Mouse (Mus musculus): ENCODE results near the gene Nubpl. TPM values are rescaled to one million over a fixed set of nuclear protein-coding genes. Genes with fewer than 3 reads are reported as not detected.

The Nubpl gene
- total and polyA plus RNA-seq, 2 experiments from 2014 or later = 3.6 to 6.9 TPM

- no peaks in the 10 kb centered on the region for H3K9me3 ChIP-seq (ENCODE audit: low read length)
- no peaks in the 10 kb centered on the region for H3K36me3 ChIP-seq (ENCODE audit: insufficient read depth, low read length)
- H3K27ac ChIP-seq (ENCODE audit: low read depth, low read length) = no peak overlapping the region
- no peak for TF ChIP-seq CTCF (IDR thresholded peaks at IDR 0.05)
- no peaks in the 10 kb centered on the region for H3K4me1 ChIP-seq (ENCODE audit: insufficient read depth, low read length)
- 93% methylated on average over 9 of the region's 9 CpGs for WGBS
- no peak overlapping the region for H3K4me2 ChIP-seq (ENCODE audit: low read depth, low read length, poor library complexity, severe bottlenecking)
- H3K27me3 ChIP-seq (ENCODE audit: insufficient read depth, low read length) = no peaks in the 10 kb centered on the region
- ATAC-seq (ENCODE audit: low FRiP score) (no peak), DNase-seq (ENCODE audit: low spot score) (no peak)
- H3K4me3 ChIP-seq (ENCODE audit: low read depth, low read length) = no peak overlapping the region
- H3K9ac ChIP-seq (replicated peaks; ENCODE audit: low read length, poor library complexity, severe bottlenecking) = no peak overlapping the region
These were observed 149.9 kb downstream of the Nubpl start for GRCm38 (mm10) chr12:52247438-52247837.

DNA sequence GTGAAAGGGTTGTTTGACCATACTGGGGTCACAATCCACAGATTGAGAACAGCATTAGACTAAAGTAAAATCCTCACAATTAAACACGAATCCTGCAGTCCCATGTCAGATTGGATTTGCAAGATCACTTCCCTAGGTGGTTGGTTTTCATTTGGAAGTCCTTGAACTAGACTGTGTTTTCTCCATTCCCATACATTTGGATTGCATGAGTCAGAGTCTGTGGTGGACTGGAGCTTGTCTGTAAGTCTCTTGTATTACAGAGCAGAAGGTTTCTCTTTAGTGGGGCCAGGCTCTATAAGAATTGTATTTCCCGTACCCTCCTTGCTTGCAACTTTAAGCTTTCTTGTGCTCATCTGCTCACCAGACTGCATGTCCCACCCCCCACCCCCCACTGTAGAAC is 151.0 kb downstream of the Nubpl start:
- DNase-seq (ENCODE audit: low spot score) = no peak
- Histone ChIP-seq H3K4me2 (ENCODE audit: low read depth, low read length, poor library complexity, severe bottlenecking) (no peak overlapping the region), H3K36me3 (ENCODE audit: insufficient read depth, low read length) (no peaks in the 10 kb centered on the region), H3K4me3 (ENCODE audit: low read depth, low read length) (no peak overlapping the region), H3K4me1 (ENCODE audit: insufficient read depth, low read length) (no peaks in the 10 kb centered on the region), H3K9me3 (ENCODE audit: low read length) (no peaks in the 10 kb centered on the region), H3K27ac (ENCODE audit: low read depth, low read length) (no peak overlapping the region), H3K27me3 (ENCODE audit: insufficient read depth, low read length) (no peaks in the 10 kb centered on the region), H3K9ac (replicated peaks; ENCODE audit: low read length, poor library complexity, severe bottlenecking) (no peak overlapping the region)
- ATAC-seq (ENCODE audit: low FRiP score) = no peak
- TF ChIP-seq CTCF (IDR thresholded peaks at IDR 0.05) = no peak
- 94% methylated on average over 2 of the region's 2 CpGs for WGBS

DNA sequence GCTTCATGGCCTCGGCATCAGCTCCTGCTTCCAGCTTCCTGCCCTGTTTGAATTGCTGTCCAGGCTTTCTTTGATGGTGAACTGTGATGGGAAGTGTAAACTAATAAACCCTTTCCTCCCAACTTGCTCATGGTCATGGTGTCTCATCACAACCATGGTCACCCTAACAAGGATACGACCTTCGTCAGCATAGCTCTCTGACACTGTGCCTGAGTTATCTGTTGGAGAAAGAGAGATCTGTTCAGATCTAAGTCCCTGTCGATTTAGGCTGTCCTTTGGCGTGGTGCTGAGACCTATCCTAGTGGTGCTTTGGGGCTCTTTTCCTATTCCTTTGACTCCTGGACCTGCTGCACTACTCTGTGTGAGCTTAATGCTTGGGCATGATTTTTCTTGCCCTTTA is 156.6 kb downstream of the Nubpl start:
- Histone ChIP-seq H3K9ac (replicated peaks; ENCODE audit: low read length, poor library complexity, severe bottlenecking) (no peak overlapping the region), H3K9me3 (ENCODE audit: low read length) (no peaks in the 10 kb centered on the region), H3K36me3 (ENCODE audit: insufficient read depth, low read length) (no peaks in the 10 kb centered on the region), H3K4me1 (ENCODE audit: insufficient read depth, low read length) (no peaks in the 10 kb centered on the region), H3K27me3 (ENCODE audit: insufficient read depth, low read length) (no peaks in the 10 kb centered on the region), H3K4me2 (ENCODE audit: low read depth, low read length, poor library complexity, severe bottlenecking) (no peak overlapping the region), H3K27ac (ENCODE audit: low read depth, low read length) (no peak overlapping the region), H3K4me3 (ENCODE audit: low read depth, low read length) (no peak overlapping the region)
- TF ChIP-seq CTCF (IDR thresholded peaks at IDR 0.05) = no peak
- DNase-seq (ENCODE audit: low spot score) (no peak), ATAC-seq (ENCODE audit: low FRiP score) (no peak)
- 94% methylated on average over 5 of the region's 5 CpGs for WGBS

- no peak for ATAC-seq (ENCODE audit: low FRiP score)
- Histone ChIP-seq H3K4me3 (ENCODE audit: low read depth, low read length) (no peak overlapping the region), H3K9me3 (ENCODE audit: low read length) (no peaks in the 10 kb centered on the region), H3K27ac (ENCODE audit: low read depth, low read length) (no peak overlapping the region), H3K4me2 (ENCODE audit: low read depth, low read length, poor library complexity, severe bottlenecking) (no peak overlapping the region), H3K27me3 (ENCODE audit: insufficient read depth, low read length) (no peaks in the 10 kb centered on the region), H3K36me3 (ENCODE audit: insufficient read depth, low read length) (no peaks in the 10 kb centered on the region), H3K9ac (replicated peaks; ENCODE audit: low read length, poor library complexity, severe bottlenecking) (no peak overlapping the region), H3K4me1 (ENCODE audit: insufficient read depth, low read length) (no peaks in the 10 kb centered on the region)
- WGBS = 58% methylated on average over 2 of the region's 2 CpGs
- no peak for DNase-seq (ENCODE audit: low spot score)
- TF ChIP-seq CTCF (IDR thresholded peaks at IDR 0.05) = no peak
These were observed 170.6 kb downstream of the Nubpl start for GRCm38 (mm10) chr12:52268131-52268530.

- DNase-seq (ENCODE audit: low spot score) (no peak), ATAC-seq (ENCODE audit: low FRiP score) (no peak)
- Histone ChIP-seq H3K4me1 (ENCODE audit: insufficient read depth, low read length) (no peaks in the 10 kb centered on the region), H3K36me3 (ENCODE audit: insufficient read depth, low read length) (no peaks in the 10 kb centered on the region), H3K27ac (ENCODE audit: low read depth, low read length) (no peak overlapping the region), H3K4me2 (ENCODE audit: low read depth, low read length, poor library complexity, severe bottlenecking) (no peak overlapping the region), H3K4me3 (ENCODE audit: low read depth, low read length) (no peak overlapping the region), H3K9ac (replicated peaks; ENCODE audit: low read length, poor library complexity, severe bottlenecking) (no peak overlapping the region), H3K9me3 (ENCODE audit: low read length) (no peaks in the 10 kb centered on the region), H3K27me3 (ENCODE audit: insufficient read depth, low read length) (no peaks in the 10 kb centered on the region)
- 83% methylated on average over 1 of the region's 1 CpGs for WGBS
- no peak for TF ChIP-seq CTCF (IDR thresholded peaks at IDR 0.05)
These were observed 175.3 kb downstream of the Nubpl start for GRCm38 (mm10) chr12:52272828-52273227.

DNA sequence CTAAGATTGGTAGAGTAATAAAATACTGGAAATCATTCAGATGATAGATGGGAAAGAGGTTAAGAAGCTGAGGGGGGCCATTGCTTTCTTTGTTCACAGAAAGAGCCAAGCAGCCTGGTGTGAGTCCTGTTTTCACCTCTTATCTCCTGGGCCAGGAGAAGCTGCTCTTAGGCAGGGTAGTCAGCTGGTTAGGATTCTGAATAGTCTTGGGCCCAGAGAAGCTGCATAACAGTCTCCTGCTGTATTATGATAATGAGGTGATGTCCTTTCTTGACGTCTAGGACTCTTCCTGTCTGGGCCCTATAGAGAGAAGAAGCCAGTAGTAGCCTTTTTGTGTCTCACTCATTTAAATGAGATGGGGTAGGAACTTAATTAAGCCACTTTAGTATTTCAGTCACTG is 178.8 kb downstream of the Nubpl start:
- ATAC-seq (ENCODE audit: low FRiP score) = no peak
- no peak for DNase-seq (ENCODE audit: low spot score)
- Histone ChIP-seq H3K27ac (ENCODE audit: low read depth, low read length) (no peak overlapping the region), H3K4me2 (ENCODE audit: low read depth, low read length, poor library complexity, severe bottlenecking) (no peak overlapping the region), H3K9ac (replicated peaks; ENCODE audit: low read length, poor library complexity, severe bottlenecking) (no peak overlapping the region), H3K4me1 (ENCODE audit: insufficient read depth, low read length) (no peaks in the 10 kb centered on the region), H3K27me3 (ENCODE audit: insufficient read depth, low read length) (no peaks in the 10 kb centered on the region), H3K4me3 (ENCODE audit: low read depth, low read length) (no peak overlapping the region), H3K9me3 (ENCODE audit: low read length) (no peaks in the 10 kb centered on the region), H3K36me3 (ENCODE audit: insufficient read depth, low read length) (no peaks in the 10 kb centered on the region)
- no peak for TF ChIP-seq CTCF (IDR thresholded peaks at IDR 0.05)
- 14% methylated on average over 1 of the region's 1 CpGs for WGBS
